Mouse (Mus musculus): Measurements from ENCODE around the gene Zfp579. TPM values are rescaled to one million over a fixed set of nuclear protein-coding genes. Genes with fewer than 3 reads are reported as not detected.
A peak's percentile ranks its signal among the peaks of the same experiment; 100 is the strongest.

Gene Zfp579
- total RNA-seq (2014; rRNA removed) (1.2 TPM in 2 replicates), polyA plus RNA-seq (2012; rRNA removed) (10.8 and 13.0 TPM in 2 replicates)

- Histone ChIP-seq H3K36me3 (ENCODE audit: control insufficient read depth, insufficient read depth, low read length) (no peaks in the 10 kb centered on the region), H3K9ac (ENCODE audit: low read depth, low read length) (peak within 1 kb of the TSS; percentile 87), H3K79me2 (ENCODE audit: control insufficient read depth, insufficient read depth, low read length) (no peaks in the 10 kb centered on the region), H3K4me3 (ENCODE audit: insufficient read depth, low read depth, low read length) (peak within 1 kb of the TSS; percentile 89), H3K27me3 (ENCODE audit: control insufficient read depth, insufficient read depth, low read length) (no peaks in the 10 kb centered on the region), H3K27ac (replicated peaks; ENCODE audit: insufficient read depth, low read depth, low read length) (no peak within 1 kb of the TSS), H3K4me1 (ENCODE audit: control insufficient read depth, insufficient read depth, low read length) (peaks cover 4% of the 10 kb centered on the region; the same call in 1 of the 2 replicates)
- TF ChIP-seq POLR2A (IDR thresholded peaks at IDR 0.05; ENCODE audit: extremely low read depth, insufficient read depth, low read length), result 0 out of 2 replicates have a peak, but pooled peaks have one; percentile 2
- no peak for TF ChIP-seq CTCF (IDR thresholded peaks at IDR 0.05; ENCODE audit: low read depth, low read length)
- 4% methylated on average over 19 of the region's 26 CpGs for WGBS
- peak; percentile 59 for DNase-seq (ENCODE audit: extremely low read depth, low read depth, low spot score)
Observed at GRCm38 (mm10) chr7:4996003-4996895, at the start of gene Zfp579. TSS of gene Zfp579 (minus strand) at chr7:4996158.

DNA sequence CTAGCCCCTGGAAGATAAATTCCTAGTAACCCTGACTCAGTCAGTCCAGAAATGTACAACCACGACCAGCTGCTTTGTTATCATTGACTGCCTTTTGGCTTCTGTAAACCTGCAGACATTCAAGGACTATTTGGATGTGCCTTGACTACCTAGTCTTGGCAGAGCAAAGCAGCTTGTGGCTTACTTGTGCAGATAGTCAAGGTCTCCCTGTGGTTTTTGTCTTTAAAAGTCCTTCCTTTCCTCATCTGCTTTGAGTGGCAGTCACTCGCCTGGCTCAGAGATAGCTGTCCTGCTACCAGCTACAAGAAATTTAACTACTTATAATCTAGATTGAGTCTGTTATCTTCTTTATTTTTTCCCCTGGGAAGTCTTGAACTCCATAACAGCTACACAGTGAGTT lies 49.0 kb upstream of the Zfp579 start:
- TF ChIP-seq CTCF (IDR thresholded peaks at IDR 0.05; ENCODE audit: low read depth, low read length) (no peak), POLR2A (IDR thresholded peaks at IDR 0.05; ENCODE audit: extremely low read depth, insufficient read depth, low read length) (no peak)
- Histone ChIP-seq H3K4me3 (ENCODE audit: insufficient read depth, low read depth, low read length) (no peak overlapping the region), H3K27me3 (ENCODE audit: control insufficient read depth, insufficient read depth, low read length) (no peaks in the 10 kb centered on the region), H3K27ac (replicated peaks; ENCODE audit: insufficient read depth, low read depth, low read length) (no peak overlapping the region), H3K79me2 (ENCODE audit: control insufficient read depth, insufficient read depth, low read length) (no peaks in the 10 kb centered on the region), H3K36me3 (ENCODE audit: control insufficient read depth, insufficient read depth, low read length) (no peaks in the 10 kb centered on the region), H3K4me1 (ENCODE audit: control insufficient read depth, insufficient read depth, low read length) (no peaks in the 10 kb centered on the region), H3K9ac (ENCODE audit: low read depth, low read length) (no peak overlapping the region)
- 70% methylated on average over 2 of the region's 2 CpGs for WGBS
- no peak for DNase-seq (ENCODE audit: extremely low read depth, low read depth, low spot score)

DNA sequence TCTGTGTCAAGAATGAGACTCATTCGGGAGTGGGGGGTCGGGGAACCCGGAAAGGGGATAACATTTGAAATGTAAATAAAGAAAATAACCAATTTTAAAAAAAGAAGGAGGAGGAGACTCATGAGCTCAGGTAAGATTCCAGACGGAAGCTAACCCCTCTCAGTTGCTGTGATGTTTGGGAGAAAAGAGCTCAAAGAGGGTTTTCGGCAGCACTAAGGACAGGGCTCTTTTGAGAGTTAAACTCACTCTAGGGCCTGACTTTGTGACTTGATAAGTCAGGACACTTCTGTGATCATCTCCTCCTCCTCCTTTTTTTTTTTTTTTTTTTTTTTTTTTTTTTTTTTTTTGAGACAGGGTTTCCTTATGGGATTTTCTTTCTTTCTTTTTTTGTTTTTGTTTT lies 43.0 kb upstream of the Zfp579 start:
- no peak for DNase-seq (ENCODE audit: extremely low read depth, low read depth, low spot score)
- peaks cover 2% of the 10 kb centered on the region for H3K4me1 ChIP-seq (ENCODE audit: control insufficient read depth, insufficient read depth, low read length)
- H3K27ac ChIP-seq (replicated peaks; ENCODE audit: insufficient read depth, low read depth, low read length), result no peak overlapping the region
- H3K79me2 ChIP-seq (ENCODE audit: control insufficient read depth, insufficient read depth, low read length), result no peaks in the 10 kb centered on the region
- 28% methylated on average over 5 of the region's 5 CpGs for WGBS
- H3K36me3 ChIP-seq (ENCODE audit: control insufficient read depth, insufficient read depth, low read length), result no peaks in the 10 kb centered on the region
- TF ChIP-seq CTCF (IDR thresholded peaks at IDR 0.05; ENCODE audit: low read depth, low read length) (no peak), POLR2A (IDR thresholded peaks at IDR 0.05; ENCODE audit: extremely low read depth, insufficient read depth, low read length) (no peak)
- H3K27me3 ChIP-seq (ENCODE audit: control insufficient read depth, insufficient read depth, low read length), result no peaks in the 10 kb centered on the region
- no peak overlapping the region; the same call in none of the 2 replicates for H3K4me3 ChIP-seq (ENCODE audit: insufficient read depth, low read depth, low read length)
- no peak overlapping the region for H3K9ac ChIP-seq (ENCODE audit: low read depth, low read length)

DNA sequence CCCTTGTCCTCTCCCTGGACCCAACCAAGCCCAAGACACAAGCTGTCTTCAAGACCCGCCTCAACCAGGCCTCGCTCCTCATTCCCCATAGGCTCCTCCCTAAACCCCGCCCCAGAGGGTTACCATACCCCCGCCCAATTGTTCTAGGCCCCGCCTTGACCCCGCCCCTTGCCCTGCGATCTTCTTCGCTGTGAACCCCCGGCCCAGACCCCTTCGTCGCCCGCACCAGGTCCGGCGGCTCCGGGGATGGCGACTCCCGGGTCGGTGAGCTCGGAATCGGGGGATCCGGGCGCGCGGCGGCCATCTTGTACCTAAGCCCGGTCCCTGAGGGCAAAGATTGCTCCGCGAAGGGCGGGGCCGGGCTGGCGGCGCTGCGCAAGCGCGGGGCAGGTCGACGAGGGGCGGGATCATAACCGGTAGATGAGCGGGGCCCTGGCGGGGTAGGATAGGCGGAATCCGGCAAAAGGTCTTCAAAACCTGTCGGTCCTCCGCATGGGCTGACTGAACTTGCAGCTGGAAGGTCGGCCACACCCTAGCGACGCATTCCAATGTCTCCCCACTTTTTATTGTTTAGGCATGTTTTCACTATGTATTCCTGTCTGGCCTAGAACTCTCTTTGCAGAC lies 42.3 kb upstream of the Zfp579 start, which contains the start of gene Zfp784:
Gene Zfp784, minus strand, starts transcription at position 338 of the 624 bp plus-strand sequence.
- DNase-seq (ENCODE audit: extremely low read depth, low read depth, low spot score), result peak; percentile 72

DNA sequence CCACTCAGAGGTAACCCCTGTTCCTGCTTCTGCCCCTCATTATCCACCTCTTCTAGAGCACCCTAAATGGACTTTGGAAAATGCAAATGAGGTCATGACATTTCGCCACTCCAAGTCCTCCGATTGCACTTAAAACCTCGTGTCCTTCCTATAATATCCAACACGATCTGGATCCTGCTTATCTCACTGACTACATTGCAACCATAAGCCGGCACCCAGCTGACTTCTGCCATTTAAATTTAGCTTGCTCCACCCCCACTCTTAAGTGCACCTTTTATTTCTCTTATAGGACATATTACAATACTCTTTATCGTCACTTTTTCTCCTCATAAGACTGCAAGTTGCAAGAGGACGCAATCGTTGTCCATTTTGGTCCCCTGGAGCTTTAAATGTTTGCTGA lies 41.5 kb upstream of the Zfp579 start:
- no peak for TF ChIP-seq CTCF (IDR thresholded peaks at IDR 0.05; ENCODE audit: low read depth, low read length)
- TF ChIP-seq POLR2A (IDR thresholded peaks at IDR 0.05; ENCODE audit: extremely low read depth, insufficient read depth, low read length), result no peak
- H3K4me1 ChIP-seq (ENCODE audit: control insufficient read depth, insufficient read depth, low read length), result peaks cover 2% of the 10 kb centered on the region
- no peak overlapping the region for H3K9ac ChIP-seq (ENCODE audit: low read depth, low read length)
- H3K4me3 ChIP-seq (ENCODE audit: insufficient read depth, low read depth, low read length), result no peak overlapping the region
- no peaks in the 10 kb centered on the region for H3K79me2 ChIP-seq (ENCODE audit: control insufficient read depth, insufficient read depth, low read length)
- WGBS, result 66% methylated on average over 8 of the region's 8 CpGs
- DNase-seq (ENCODE audit: extremely low read depth, low read depth, low spot score), result no peak
- no peaks in the 10 kb centered on the region for H3K27me3 ChIP-seq (ENCODE audit: control insufficient read depth, insufficient read depth, low read length)
- no peak overlapping the region for H3K27ac ChIP-seq (replicated peaks; ENCODE audit: insufficient read depth, low read depth, low read length)
- H3K36me3 ChIP-seq (ENCODE audit: control insufficient read depth, insufficient read depth, low read length), result no peaks in the 10 kb centered on the region

More for the DNA sequence above, 42.3 kb upstream of the Zfp579 start, which contains the start of gene Zfp784:
- peak within 1 kb of the TSS; percentile 92 for H3K9ac ChIP-seq (ENCODE audit: low read depth, low read length)
- no peak for TF ChIP-seq CTCF (IDR thresholded peaks at IDR 0.05; ENCODE audit: low read depth, low read length)
- TF ChIP-seq POLR2A (IDR thresholded peaks at IDR 0.05; ENCODE audit: extremely low read depth, insufficient read depth, low read length), result peak; percentile 67; the same call in 1 of the 2 replicates
- H3K27ac ChIP-seq (replicated peaks; ENCODE audit: insufficient read depth, low read depth, low read length), result peak within 1 kb of the TSS; percentile 94
- under 1% methylated on average over 48 of the region's 48 CpGs for WGBS
- H3K36me3 ChIP-seq (ENCODE audit: control insufficient read depth, insufficient read depth, low read length), result no peaks in the 10 kb centered on the region
- peaks cover 2% of the 10 kb centered on the region for H3K4me1 ChIP-seq (ENCODE audit: control insufficient read depth, insufficient read depth, low read length)
- H3K79me2 ChIP-seq (ENCODE audit: control insufficient read depth, insufficient read depth, low read length), result no peaks in the 10 kb centered on the region
- H3K27me3 ChIP-seq (ENCODE audit: control insufficient read depth, insufficient read depth, low read length), result no peaks in the 10 kb centered on the region
- peak within 1 kb of the TSS; percentile 79 for H3K4me3 ChIP-seq (ENCODE audit: insufficient read depth, low read depth, low read length)

Data from liver, adult 2 months (tissue).